Mouse (Mus musculus) embryo, embryonic 10 days (tissue): ENCODE measurements around the gene Tlcd2.
A peak's percentile ranks its signal among the peaks of the same experiment; 100 is the strongest.

ENCODE experiments used
- DNase-seq: peaks from one replicate; pipeline ENCODE4 v3.0.0-alpha.2; 2015; ENCODE audit warnings: low spot score

The Tlcd2 gene

GRCm38 (mm10) chr11:75460844-75461742 lies at the start of gene Tlcd2:
Tlcd2 (plus strand) TSS chr11:75461715.
- DNase-seq = peak; percentile 100

- no peak for DNase-seq
These were observed 46.4 kb upstream of the Tlcd2 start for GRCm38 (mm10) chr11:75415096-75415495.

- DNase-seq = no peak
These were observed 45.5 kb upstream of the Tlcd2 start for GRCm38 (mm10) chr11:75415994-75416393.

- DNase-seq = no peak
These were observed 41.5 kb upstream of the Tlcd2 start for GRCm38 (mm10) chr11:75420037-75420436.

GRCm38 (mm10) chr11:75420810-75421374 lies 40.6 kb upstream of the Tlcd2 start:
- DNase-seq = no peak

- DNase-seq = peak; percentile 70
These were observed 40.0 kb upstream of the Tlcd2 start for GRCm38 (mm10) chr11:75421375-75422012.

GRCm38 (mm10) chr11:75422013-75422792 lies 39.3 kb upstream of the Tlcd2 start, which contains the start of gene Serpinf1:
Serpinf1 (minus strand) TSS chr11:75422701.
- peak; percentile 77 for DNase-seq

- DNase-seq = no peak
These were observed 38.4 kb upstream of the Tlcd2 start for GRCm38 (mm10) chr11:75423091-75423490.

- no peak for DNase-seq
These were observed 37.5 kb upstream of the Tlcd2 start for GRCm38 (mm10) chr11:75424033-75424432.

GRCm38 (mm10) chr11:75424459-75424858 lies 37.1 kb upstream of the Tlcd2 start:
- no peak for DNase-seq

GRCm38 (mm10) chr11:75429019-75429705 lies 32.4 kb upstream of the Tlcd2 start:
- no peak for DNase-seq

GRCm38 (mm10) chr11:75431307-75431706 lies 30.2 kb upstream of the Tlcd2 start:
- no peak for DNase-seq

GRCm38 (mm10) chr11:75434138-75434537 lies 27.4 kb upstream of the Tlcd2 start:
- no peak for DNase-seq

GRCm38 (mm10) chr11:75438194-75438593 lies 23.3 kb upstream of the Tlcd2 start:
- no peak for DNase-seq

- DNase-seq = no peak
These were observed 22.7 kb upstream of the Tlcd2 start for GRCm38 (mm10) chr11:75438804-75439203.

GRCm38 (mm10) chr11:75439363-75439762 lies 22.2 kb upstream of the Tlcd2 start, which contains the start of gene Serpinf2:
Serpinf2 (minus strand) TSS chr11:75439591.
- no peak for DNase-seq

- no peak for DNase-seq
These were observed 21.6 kb upstream of the Tlcd2 start for GRCm38 (mm10) chr11:75439951-75440350.

- no peak for DNase-seq
These were observed 20.5 kb upstream of the Tlcd2 start for GRCm38 (mm10) chr11:75441034-75441433.

- no peak for DNase-seq
These were observed 19.9 kb upstream of the Tlcd2 start for GRCm38 (mm10) chr11:75441601-75442000.

- peak; percentile 55 for DNase-seq
These were observed 17.8 kb upstream of the Tlcd2 start for GRCm38 (mm10) chr11:75443711-75444110.

- no peak for DNase-seq
These were observed 12.9 kb upstream of the Tlcd2 start for GRCm38 (mm10) chr11:75448575-75448974.
